Mouse (Mus musculus) liver, embryonic 15.5 days (tissue): Measurements from ENCODE around the gene Nr1d2. TPM values are rescaled to one million over a fixed set of nuclear protein-coding genes. Genes with fewer than 3 reads are reported as not detected.
A peak's percentile ranks its signal among the peaks of the same experiment; 100 is the strongest.
"Not testable (repeated sequence)": the region's sequence is repeated elsewhere in the genome, so short reads cannot be mapped to it uniquely, and the experiment has no call there.

Experiments
- ATAC-seq: fragments of 200-750 bp; cut with Nextera tagmentation; 2 replicates; pipeline ENCODE4 v1.8.0; 2017; ENCODE audit warnings: moderate number of reproducible peaks, mild to moderate bottlenecking, moderate library complexity; ENCODE audit not compliant: insufficient read depth
- H3K27ac ChIP-seq: fragments of 300-500 bp; sonication (generic); replicated peaks from 2 replicates; pipeline ENCODE4 v1.5.1; 2015; ENCODE audit warnings: mild to moderate bottlenecking, inconsistent platforms
- H3K27me3 ChIP-seq: fragments of 300-500 bp; sonication (generic); 2 replicates; pipeline ENCODE4 v1.6.1; 2015; ENCODE audit warnings: mild to moderate bottlenecking, inconsistent platforms
- H3K36me3 ChIP-seq: fragments of 300-500 bp; sonication (generic); replicated peaks from 2 replicates; pipeline ENCODE4 v1.6.1; 2015; ENCODE audit warnings: moderate library complexity, mild to moderate bottlenecking, inconsistent platforms
- H3K4me1 ChIP-seq: fragments of 300-500 bp; sonication (generic); replicated peaks from 2 replicates; pipeline ENCODE4 v1.6.1; 2015; ENCODE audit warnings: inconsistent platforms
- H3K4me2 ChIP-seq: fragments of 300-500 bp; sonication (generic); 2 replicates; pipeline ENCODE4 v1.6.1; 2015; ENCODE audit warnings: moderate library complexity, mild to moderate bottlenecking, inconsistent platforms
- H3K4me3 ChIP-seq: fragments of 300-500 bp; sonication (generic); replicated peaks from 2 replicates; pipeline ENCODE4 v1.5.1; 2015; ENCODE audit warnings: mild to moderate bottlenecking, inconsistent platforms
- H3K9ac ChIP-seq: fragments of 300-500 bp; sonication (generic); 2 replicates; pipeline ENCODE4 v1.6.1; 2015; ENCODE audit warnings: moderate library complexity, mild to moderate bottlenecking, inconsistent platforms
- H3K9me3 ChIP-seq: fragments of 300-500 bp; sonication (generic); replicated peaks from 2 replicates; pipeline ENCODE4 v1.6.1; 2016; ENCODE audit warnings: inconsistent platforms
- WGBS: fragments of 180-500 bp; shearing (Covaris S2); methylation state at CpG from one replicate; pipeline ENCODE4 v1.1.7; 2015; ENCODE audit warnings: mixed read lengths; ENCODE audit not compliant: insufficient replicate concordance; 5-methylcytosine and 5-hydroxymethylcytosine counted together
- polyA plus RNA-seq: library from polyadenylated mRNA; unstranded; fragments of >200 nt; fragmentation: Nextera tagmentation; extraction: Ambion mirVana; gene quantifications from 2 replicates; pipeline ENCODE4 v1.2.1, GENCODE M21; 2015

The Nr1d2 gene
- polyA plus RNA-seq, 1 experiment from 2014 or later = 1.5 TPM

GRCm38 (mm10) chr14:18263427-18263826 is 24.5 kb upstream of the Nr1d2 start:
- no peak overlapping the region for H3K4me2 ChIP-seq
- H3K36me3 ChIP-seq = peaks cover 23% of the 10 kb centered on the region
- no peaks in the 10 kb centered on the region for H3K27me3 ChIP-seq
- H3K9ac ChIP-seq = no peak overlapping the region
- H3K4me1 ChIP-seq = no peaks in the 10 kb centered on the region
- H3K9me3 ChIP-seq = no peaks in the 10 kb centered on the region
- 58% methylated on average over 4 of the region's 4 CpGs for WGBS
- no peak overlapping the region for H3K27ac ChIP-seq
- no peak overlapping the region for H3K4me3 ChIP-seq
- ATAC-seq = no peak

DNA sequence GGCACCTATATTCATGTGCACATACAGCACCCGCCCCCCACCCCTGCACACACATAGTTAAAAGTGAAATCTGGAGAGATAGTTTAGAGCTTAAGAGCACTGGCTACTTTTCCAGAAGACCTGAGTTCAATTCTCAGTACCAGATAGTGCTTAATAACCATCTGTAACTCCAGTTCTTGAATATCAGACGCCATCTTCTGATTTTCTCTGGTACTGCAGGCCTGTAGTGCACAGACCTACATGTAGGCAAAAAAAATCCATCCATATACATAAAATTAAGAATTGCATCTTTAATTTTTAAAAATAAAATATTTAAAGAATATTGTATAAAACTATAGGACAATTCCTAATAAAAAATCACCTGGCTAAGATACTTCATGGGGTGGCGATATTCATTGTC is 22.3 kb upstream of the Nr1d2 start:
- 0 out of 2 replicates have a peak, but pooled peaks cover 4% of the 10 kb centered on the region for H3K36me3 ChIP-seq
- WGBS = 74% methylated on average over 3 of the region's 3 CpGs
- no peak overlapping the region for H3K27ac ChIP-seq
- no peak overlapping the region for H3K4me3 ChIP-seq
- H3K4me1 ChIP-seq = no peaks in the 10 kb centered on the region
- H3K9ac ChIP-seq = no peak overlapping the region
- H3K9me3 ChIP-seq = no peaks in the 10 kb centered on the region
- H3K4me2 ChIP-seq = no peak overlapping the region
- no peak for ATAC-seq
- H3K27me3 ChIP-seq = no peaks in the 10 kb centered on the region

- no peaks in the 10 kb centered on the region for H3K9me3 ChIP-seq
These were observed 3.8 kb upstream of the Nr1d2 start for GRCm38 (mm10) chr14:18242638-18243130.

GRCm38 (mm10) chr14:18241786-18242185 is 2.9 kb upstream of the Nr1d2 start:
- no peak for ATAC-seq
- no peak overlapping the region for H3K9ac ChIP-seq
- WGBS = 80% methylated on average over 4 of the region's 4 CpGs
- no peaks in the 10 kb centered on the region for H3K27me3 ChIP-seq
- H3K27ac ChIP-seq = no peak overlapping the region
- no peak overlapping the region for H3K4me2 ChIP-seq
- H3K36me3 ChIP-seq = no peaks in the 10 kb centered on the region
- H3K4me3 ChIP-seq = no peak overlapping the region
- peaks cover 21% of the 10 kb centered on the region for H3K4me1 ChIP-seq
- H3K9me3 ChIP-seq = no peaks in the 10 kb centered on the region

More at GRCm38 (mm10) chr14:18242638-18243130, 3.8 kb upstream of the Nr1d2 start:
- ATAC-seq = no peak
- no peak overlapping the region for H3K4me3 ChIP-seq
- H3K27ac ChIP-seq = no peak overlapping the region
- H3K4me2 ChIP-seq = no peak overlapping the region
- peaks cover 20% of the 10 kb centered on the region for H3K4me1 ChIP-seq
- no peaks in the 10 kb centered on the region for H3K36me3 ChIP-seq
- H3K27me3 ChIP-seq = no peaks in the 10 kb centered on the region
- 75% methylated on average over 21 of the region's 21 CpGs for WGBS
- no peak overlapping the region for H3K9ac ChIP-seq

- Histone ChIP-seq H3K9me3 (no peaks in the 10 kb centered on the region), H3K4me2 (peak overlapping the region; percentile 98; the same call in 1 of the 2 replicates), H3K36me3 (no peaks in the 10 kb centered on the region), H3K27me3 (no peaks in the 10 kb centered on the region), H3K9ac (no peak overlapping the region), H3K4me1 (peaks cover 21% of the 10 kb centered on the region), H3K27ac (no peak overlapping the region), H3K4me3 (no peak overlapping the region)
- no peak for ATAC-seq
- 48% methylated on average over 7 of the region's 7 CpGs for WGBS
These were observed 1.2 kb upstream of the Nr1d2 start for GRCm38 (mm10) chr14:18240132-18240531.

GRCm38 (mm10) chr14:18238131-18238749 is 687 bp downstream of the Nr1d2 start:
- peak; percentile 83 for ATAC-seq
- WGBS = under 1% methylated on average over 67 of the region's 71 CpGs
- peak overlapping the region; percentile 60 for H3K9ac ChIP-seq

GRCm38 (mm10) chr14:18237381-18237780 is 1.5 kb downstream of the Nr1d2 start:
- Histone ChIP-seq H3K4me1 (peaks cover 21% of the 10 kb centered on the region), H3K27me3 (no peaks in the 10 kb centered on the region), H3K9ac (peak overlapping the region; percentile 60; the same call in 1 of the 2 replicates), H3K4me2 (peak overlapping the region; percentile 98), H3K36me3 (no peaks in the 10 kb centered on the region), H3K9me3 (no peaks in the 10 kb centered on the region), H3K27ac (no peak overlapping the region), H3K4me3 (no peak overlapping the region; the same call in 1 of the 2 replicates)
- WGBS = 71% methylated on average over 4 of the region's 4 CpGs
- no peak for ATAC-seq

More at GRCm38 (mm10) chr14:18238131-18238749, 687 bp downstream of the Nr1d2 start:
- peak overlapping the region; percentile 98 for H3K4me2 ChIP-seq
- no peaks in the 10 kb centered on the region for H3K36me3 ChIP-seq
- peaks cover 21% of the 10 kb centered on the region for H3K4me1 ChIP-seq
- H3K4me3 ChIP-seq = peak overlapping the region; percentile 74
- no peaks in the 10 kb centered on the region for H3K27me3 ChIP-seq
- H3K9me3 ChIP-seq = no peaks in the 10 kb centered on the region
- peak overlapping the region; percentile 71 for H3K27ac ChIP-seq

- peaks cover 21% of the 10 kb centered on the region for H3K4me1 ChIP-seq
- H3K36me3 ChIP-seq, H3K9ac ChIP-seq, H3K9me3 ChIP-seq, H3K4me2 ChIP-seq, ATAC-seq, H3K27me3 ChIP-seq, H3K27ac ChIP-seq, H3K4me3 ChIP-seq: not testable (repeated sequence)
- 55% methylated on average over 2 of the region's 2 CpGs for WGBS
These were observed 2.3 kb downstream of the Nr1d2 start for GRCm38 (mm10) chr14:18236496-18237235.

DNA sequence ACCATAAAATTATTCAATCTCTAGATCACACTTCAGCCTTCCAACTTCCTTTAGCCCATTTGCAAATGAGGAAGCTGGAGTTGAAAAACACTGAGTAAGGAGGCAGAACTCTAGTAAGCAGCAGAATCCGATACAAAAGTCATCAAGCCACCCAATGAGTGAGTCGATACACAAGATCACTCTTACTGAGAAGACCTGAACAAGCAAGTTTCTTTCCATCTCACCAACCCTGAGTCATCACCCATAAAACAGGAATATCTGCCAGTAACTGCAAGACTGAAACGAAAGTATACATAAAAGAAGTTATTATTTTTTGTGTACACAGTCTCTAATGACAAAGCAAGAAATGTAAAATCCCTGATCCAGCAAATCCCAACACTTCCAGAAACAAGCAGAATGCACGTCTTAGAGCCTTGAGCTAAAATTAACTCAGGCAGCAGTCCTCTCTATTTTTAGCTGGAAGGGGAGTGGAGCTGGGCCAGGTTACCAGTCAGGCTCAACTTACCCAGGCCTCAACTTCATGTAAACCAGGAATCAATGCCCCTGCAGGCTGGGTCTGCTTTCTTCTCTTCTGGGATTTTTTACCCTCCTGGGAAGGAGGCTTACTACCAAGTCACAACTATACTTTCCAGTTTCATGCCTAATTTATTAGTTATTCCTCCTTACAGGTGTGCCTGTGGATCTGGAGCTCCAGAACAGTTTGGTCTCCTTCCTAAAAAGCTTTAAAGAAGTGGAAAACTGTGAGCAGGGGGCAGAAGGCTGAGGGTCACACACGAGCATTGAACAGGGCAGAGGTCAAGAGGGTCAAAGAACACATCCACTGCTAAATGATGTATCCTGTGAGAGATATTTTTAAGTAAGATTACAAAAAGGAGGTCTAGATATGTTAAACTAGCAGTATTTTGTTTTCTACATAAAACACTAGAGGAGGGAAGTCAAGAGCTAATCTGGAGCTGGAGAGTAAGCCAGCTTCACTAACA is 4.7 kb downstream of the Nr1d2 start:
- Histone ChIP-seq H3K9me3 (no peaks in the 10 kb centered on the region), H3K9ac (no peak overlapping the region), H3K36me3 (no peaks in the 10 kb centered on the region), H3K27me3 (no peaks in the 10 kb centered on the region), H3K27ac (no peak overlapping the region), H3K4me3 (no peak overlapping the region), H3K4me1 (peaks cover 16% of the 10 kb centered on the region), H3K4me2 (no peak overlapping the region)
- no peak for ATAC-seq
- 31% methylated on average over 5 of the region's 5 CpGs for WGBS

DNA sequence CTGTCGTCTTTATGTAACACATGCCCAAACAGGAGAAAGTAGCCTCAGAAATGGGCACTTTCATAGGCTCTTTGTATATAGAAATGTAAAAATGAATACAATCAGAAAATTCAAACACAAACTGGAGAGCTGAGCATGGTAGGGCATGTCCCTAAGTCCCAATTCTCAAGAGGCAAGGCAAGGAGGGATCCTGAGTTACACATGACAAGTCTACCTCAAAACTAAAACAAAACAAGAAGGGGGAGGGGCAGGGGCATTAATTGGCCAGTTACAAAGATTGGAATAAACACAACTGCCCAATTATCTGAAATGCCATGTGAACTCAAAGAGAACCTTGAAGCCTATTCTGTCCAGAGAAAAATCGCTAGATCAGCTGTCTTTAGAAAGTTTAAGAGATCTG is 5.9 kb downstream of the Nr1d2 start:
- Histone ChIP-seq H3K4me2 (no peak overlapping the region), H3K27me3 (no peaks in the 10 kb centered on the region), H3K9me3 (no peaks in the 10 kb centered on the region), H3K4me1 (peaks cover 4% of the 10 kb centered on the region), H3K36me3 (no peaks in the 10 kb centered on the region), H3K4me3 (no peak overlapping the region), H3K9ac (no peak overlapping the region), H3K27ac (no peak overlapping the region)
- ATAC-seq = no peak
- WGBS = 53% methylated on average over 2 of the region's 2 CpGs
